Mouse (Mus musculus) adipocyte (in vitro differentiated cells): ENCODE measurements around the gene Trim14.

Experiments
- DNase-seq: peaks from one replicate; pipeline ENCODE4 v3.0.0-alpha.2; 2016; ENCODE audit warnings: low spot score

Gene Trim14

GRCm38 (mm10) chr4:46562037-46562436, 26.1 kb upstream of the Trim14 start:
- no peak for DNase-seq

- no peak for DNase-seq
Observed at GRCm38 (mm10) chr4:46560069-46560705, 24.2 kb upstream of the Trim14 start.

- DNase-seq, result no peak
Observed at GRCm38 (mm10) chr4:46558672-46559667, 23.0 kb upstream of the Trim14 start.

- no peak for DNase-seq
Observed at GRCm38 (mm10) chr4:46556933-46557332, 21.0 kb upstream of the Trim14 start.

- DNase-seq, result no peak
Observed at GRCm38 (mm10) chr4:46555762-46556161, 19.8 kb upstream of the Trim14 start.

- peak; percentile 21 for DNase-seq
Observed at GRCm38 (mm10) chr4:46554295-46555069, 18.5 kb upstream of the Trim14 start.

GRCm38 (mm10) chr4:46553864-46554263, 17.9 kb upstream of the Trim14 start:
- DNase-seq, result peak; percentile 73

GRCm38 (mm10) chr4:46550406-46550805, 14.5 kb upstream of the Trim14 start:
- no peak for DNase-seq

GRCm38 (mm10) chr4:46549979-46550378, 14.0 kb upstream of the Trim14 start:
- no peak for DNase-seq

- no peak for DNase-seq
Observed at GRCm38 (mm10) chr4:46546709-46547108, 10.8 kb upstream of the Trim14 start.

- no peak for DNase-seq
Observed at GRCm38 (mm10) chr4:46545498-46545897, 9.6 kb upstream of the Trim14 start.

GRCm38 (mm10) chr4:46544313-46544712, 8.4 kb upstream of the Trim14 start:
- no peak for DNase-seq

GRCm38 (mm10) chr4:46543366-46544050, 7.6 kb upstream of the Trim14 start:
- DNase-seq, result no peak

GRCm38 (mm10) chr4:46541707-46542106, 5.8 kb upstream of the Trim14 start:
- no peak for DNase-seq

GRCm38 (mm10) chr4:46539167-46539566, 3.2 kb upstream of the Trim14 start:
- DNase-seq, result no peak

GRCm38 (mm10) chr4:46535094-46535830, 679 bp downstream of the Trim14 start:
- DNase-seq, result no peak

GRCm38 (mm10) chr4:46533934-46534720, 1.8 kb downstream of the Trim14 start:
- no peak for DNase-seq

- peak; percentile 70 for DNase-seq
Observed at GRCm38 (mm10) chr4:46532926-46533325, 3.0 kb downstream of the Trim14 start.

GRCm38 (mm10) chr4:46532511-46532910, 3.4 kb downstream of the Trim14 start:
- peak; percentile 76 for DNase-seq

GRCm38 (mm10) chr4:46529722-46530121, 6.2 kb downstream of the Trim14 start:
- no peak for DNase-seq
